ENCODE assay signal across 12 mouse cellular contexts in genomic region chr7:66229433-66229832, GRCm38 (mm10).
A peak's percentile ranks its signal among the peaks of the same experiment; 100 is the strongest.
DNase-seq lines count a peak whose midpoint lies in the region; ATAC-seq lines count a peak whose summit lies in the region.
"Had no signal": no experiment of that assay in that cellular context is flagged by ENCODE, and none has a peak within 500 bp of the region (broad histone marks: within the 10 kb centered on the region; RNA-seq: fewer than 3 reads in every experiment).

No protein-coding gene starts in this region.

- ATAC-seq in liver, embryonic 11.5 days (replicated peaks; ENCODE audit: low FRiP score), result no peak
- ATAC-seq in liver, embryonic 12.5 days, result no peak
- ATAC-seq in embryonic facial prominence, embryonic 12.5 days (ENCODE audit: insufficient number of reproducible peaks, insufficient read depth, low FRiP score, low TSS enrichment), result no peak
- ATAC-seq in hindbrain, embryonic 12.5 days (ENCODE audit: low FRiP score), result no peak
- ATAC-seq in liver, embryonic 13.5 days (ENCODE audit: low read depth), result no peak

- no peak for DNase-seq in liver, embryonic 11.5 days (ENCODE audit: low spot score)
- DNase-seq in liver, embryonic 13.5 days, result no peak
- no peak for DNase-seq in left cerebral cortex, adult 18-20 months (ENCODE audit: low spot score in 2 of 2)
- DNase-seq in kidney, adult 9 months, result no peak
- DNase-seq: adrenal gland, postnatal 36 days; gastrocnemius, adult 2 months; left cerebral cortex, postnatal 4 days; lung, postnatal 4 days; right cerebral cortex, adult 18-20 months had no signal

- no peaks in the 10 kb centered on the region for H3K27me3 ChIP-seq in liver, embryonic 11.5 days (replicated peaks; ENCODE audit: control insufficient read depth, insufficient read depth, low read length)
- no peaks in the 10 kb centered on the region for H3K27me3 ChIP-seq in liver, embryonic 12.5 days (replicated peaks)
- no peaks in the 10 kb centered on the region for H3K27me3 ChIP-seq in embryonic facial prominence, embryonic 12.5 days
- no peaks in the 10 kb centered on the region for H3K27me3 ChIP-seq in hindbrain, embryonic 12.5 days
- H3K27me3 ChIP-seq in liver, embryonic 13.5 days, result no peaks in the 10 kb centered on the region

- 69% methylated on average over 7 of the region's 7 CpGs for WGBS in liver, embryonic 11.5 days
- 66% methylated on average over 7 of the region's 7 CpGs for WGBS in liver, embryonic 12.5 days (ENCODE audit: insufficient replicate concordance)
- 57% methylated on average over 7 of the region's 7 CpGs for WGBS in embryonic facial prominence, embryonic 12.5 days
- WGBS in hindbrain, embryonic 12.5 days, result 61% methylated on average over 7 of the region's 7 CpGs
- WGBS in liver, embryonic 13.5 days (ENCODE audit: insufficient replicate concordance), result 71% methylated on average over 7 of the region's 7 CpGs

- no peaks in the 10 kb centered on the region for H3K9me3 ChIP-seq in liver, embryonic 11.5 days (ENCODE audit: control insufficient read depth, low read length)
- no peaks in the 10 kb centered on the region for H3K9me3 ChIP-seq in liver, embryonic 12.5 days (replicated peaks)
- no peaks in the 10 kb centered on the region for H3K9me3 ChIP-seq in embryonic facial prominence, embryonic 12.5 days
- H3K9me3 ChIP-seq in hindbrain, embryonic 12.5 days (replicated peaks), result no peaks in the 10 kb centered on the region
- no peaks in the 10 kb centered on the region for H3K9me3 ChIP-seq in liver, embryonic 13.5 days (replicated peaks)

- H3K4me1 ChIP-seq in liver, embryonic 11.5 days (replicated peaks; ENCODE audit: control insufficient read depth, insufficient read depth, low read length), result peaks cover 35% of the 10 kb centered on the region
- H3K4me1 ChIP-seq in liver, embryonic 12.5 days, result peaks cover 63% of the 10 kb centered on the region
- H3K4me1 ChIP-seq in embryonic facial prominence, embryonic 12.5 days, result peaks cover 25% of the 10 kb centered on the region
- peaks cover 38% of the 10 kb centered on the region for H3K4me1 ChIP-seq in hindbrain, embryonic 12.5 days
- H3K4me1 ChIP-seq in liver, embryonic 13.5 days (replicated peaks), result peaks cover 75% of the 10 kb centered on the region

- no peaks in the 10 kb centered on the region for H3K36me3 ChIP-seq in liver, embryonic 11.5 days (ENCODE audit: control insufficient read depth, insufficient read depth, low read length)
- H3K36me3 ChIP-seq in liver, embryonic 12.5 days, result no peaks in the 10 kb centered on the region
- no peaks in the 10 kb centered on the region for H3K36me3 ChIP-seq in embryonic facial prominence, embryonic 12.5 days
- H3K36me3 ChIP-seq in hindbrain, embryonic 12.5 days, result no peaks in the 10 kb centered on the region
- H3K36me3 ChIP-seq in liver, embryonic 13.5 days, result no peaks in the 10 kb centered on the region

- no peak overlapping the region for H3K4me2 ChIP-seq in liver, embryonic 11.5 days
- H3K4me2 ChIP-seq in liver, embryonic 12.5 days, result no peak overlapping the region
- no peak overlapping the region for H3K4me2 ChIP-seq in embryonic facial prominence, embryonic 12.5 days (replicated peaks)
- no peak overlapping the region for H3K4me2 ChIP-seq in hindbrain, embryonic 12.5 days (replicated peaks)
- H3K4me2 ChIP-seq in liver, embryonic 13.5 days, result no peak overlapping the region

- H3K4me3 ChIP-seq in liver, embryonic 11.5 days (ENCODE audit: low read depth, low read length), result no peak overlapping the region
- H3K4me3 ChIP-seq in liver, embryonic 12.5 days, result no peak overlapping the region
- H3K4me3 ChIP-seq in embryonic facial prominence, embryonic 12.5 days, result no peak overlapping the region
- H3K4me3 ChIP-seq in hindbrain, embryonic 12.5 days, result no peak overlapping the region
- H3K4me3 ChIP-seq in liver, embryonic 13.5 days (replicated peaks), result no peak overlapping the region
- H3K4me3 ChIP-seq: gastrocnemius, adult 2 months had no signal

- H3K9ac ChIP-seq in liver, embryonic 11.5 days (ENCODE audit: low read depth, low read length), result 0 out of 2 replicates have a peak overlapping the region, but pooled peaks have one; percentile 7
- no peak overlapping the region for H3K9ac ChIP-seq in liver, embryonic 12.5 days
- no peak overlapping the region for H3K9ac ChIP-seq in embryonic facial prominence, embryonic 12.5 days
- H3K9ac ChIP-seq in hindbrain, embryonic 12.5 days, result no peak overlapping the region
- H3K9ac ChIP-seq in liver, embryonic 13.5 days, result no peak overlapping the region

- no peak overlapping the region for H3K27ac ChIP-seq in liver, embryonic 11.5 days (ENCODE audit: low read depth, low read length)
- H3K27ac ChIP-seq in liver, embryonic 12.5 days, result no peak overlapping the region
- H3K27ac ChIP-seq in embryonic facial prominence, embryonic 12.5 days, result peak overlapping the region; percentile 88
- H3K27ac ChIP-seq in hindbrain, embryonic 12.5 days, result peak overlapping the region; percentile 90
- peak overlapping the region; percentile 45; the same call in 1 of the 2 replicates for H3K27ac ChIP-seq in liver, embryonic 13.5 days

Comparison
In these comparisons a context has a peak if more than half of its experiments do, and no peak if none do; other contexts are left out.
1. H3K27ac ChIP-seq: peak in embryonic facial prominence, embryonic 12.5 days (single experiment), hindbrain, embryonic 12.5 days (single experiment) and liver, embryonic 13.5 days (single experiment); none in liver, embryonic 11.5 days (single experiment) and liver, embryonic 12.5 days (single experiment).